Mouse (Mus musculus): Measurements from ENCODE around the gene Zfp111.

DNA sequence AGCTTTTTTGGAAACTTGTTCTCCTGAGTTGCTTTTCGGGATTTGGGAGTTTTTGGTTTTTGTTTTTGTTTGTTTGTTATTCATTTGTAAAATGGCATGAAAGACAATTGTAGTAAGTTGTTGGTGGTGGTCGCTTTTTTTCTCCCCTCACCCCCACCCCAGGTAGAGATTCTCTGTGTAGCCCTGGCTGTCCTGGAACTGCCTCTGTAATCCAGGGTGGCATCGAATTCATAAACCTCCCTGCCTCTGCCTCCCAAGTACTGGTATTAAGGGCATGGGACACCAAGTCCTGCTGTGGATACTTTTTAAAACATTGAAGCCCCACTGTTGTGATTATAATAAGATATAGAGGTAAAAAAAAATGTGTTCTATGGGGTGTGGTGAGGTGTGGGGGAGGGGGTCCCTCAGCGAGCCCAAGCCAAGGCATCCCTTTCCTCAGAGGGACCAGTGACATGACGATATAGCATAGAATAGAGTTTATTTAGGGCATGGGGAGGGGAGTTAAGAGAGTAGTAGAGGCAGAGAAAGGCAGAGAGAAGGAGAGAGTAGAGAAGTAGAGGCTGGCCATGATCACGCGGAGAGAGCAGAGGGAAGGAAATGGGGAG, 2.9 kb downstream of the Zfp111 start:
- TF ChIP-seq CTCF (IDR thresholded peaks at IDR 0.05; ENCODE audit: low read depth): no peak
- no peak for TF ChIP-seq EP300 (optimal IDR thresholded peaks at IDR 0.05)
